Mouse (Mus musculus) 416B (cell line): Measurements from ENCODE around the gene Cgrrf1.

ENCODE experiments used
- DNase-seq: peaks from one replicate; pipeline ENCODE4 v3.0.0; 2011; ENCODE audit warnings: low read depth

Gene Cgrrf1

GRCm38 (mm10) chr14:46823996-46824395 is 7.9 kb upstream of the Cgrrf1 start:
- no peak for DNase-seq

GRCm38 (mm10) chr14:46827430-46827829 is 4.5 kb upstream of the Cgrrf1 start:
- DNase-seq, result no peak

DNA sequence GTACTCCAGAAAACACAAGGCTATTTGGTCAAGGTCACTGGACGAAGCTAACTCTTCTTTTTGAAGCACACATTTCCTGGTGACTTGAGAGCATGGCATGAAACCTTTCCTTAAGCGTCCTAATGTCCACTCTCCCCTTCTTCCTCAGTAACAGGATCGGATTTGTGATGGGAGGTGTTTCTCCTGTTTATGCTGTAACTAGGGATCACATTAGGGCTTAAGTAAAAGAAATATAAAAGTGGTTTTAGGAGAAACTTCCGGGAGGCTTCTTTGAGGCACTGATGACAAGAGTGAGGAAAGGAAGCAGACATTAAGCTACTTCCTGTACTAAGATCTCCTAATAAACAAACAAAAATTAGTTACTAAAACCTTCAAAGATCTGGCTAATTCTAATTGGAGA is 630 bp upstream of the Cgrrf1 start:
- DNase-seq, result peak; percentile 63

DNA sequence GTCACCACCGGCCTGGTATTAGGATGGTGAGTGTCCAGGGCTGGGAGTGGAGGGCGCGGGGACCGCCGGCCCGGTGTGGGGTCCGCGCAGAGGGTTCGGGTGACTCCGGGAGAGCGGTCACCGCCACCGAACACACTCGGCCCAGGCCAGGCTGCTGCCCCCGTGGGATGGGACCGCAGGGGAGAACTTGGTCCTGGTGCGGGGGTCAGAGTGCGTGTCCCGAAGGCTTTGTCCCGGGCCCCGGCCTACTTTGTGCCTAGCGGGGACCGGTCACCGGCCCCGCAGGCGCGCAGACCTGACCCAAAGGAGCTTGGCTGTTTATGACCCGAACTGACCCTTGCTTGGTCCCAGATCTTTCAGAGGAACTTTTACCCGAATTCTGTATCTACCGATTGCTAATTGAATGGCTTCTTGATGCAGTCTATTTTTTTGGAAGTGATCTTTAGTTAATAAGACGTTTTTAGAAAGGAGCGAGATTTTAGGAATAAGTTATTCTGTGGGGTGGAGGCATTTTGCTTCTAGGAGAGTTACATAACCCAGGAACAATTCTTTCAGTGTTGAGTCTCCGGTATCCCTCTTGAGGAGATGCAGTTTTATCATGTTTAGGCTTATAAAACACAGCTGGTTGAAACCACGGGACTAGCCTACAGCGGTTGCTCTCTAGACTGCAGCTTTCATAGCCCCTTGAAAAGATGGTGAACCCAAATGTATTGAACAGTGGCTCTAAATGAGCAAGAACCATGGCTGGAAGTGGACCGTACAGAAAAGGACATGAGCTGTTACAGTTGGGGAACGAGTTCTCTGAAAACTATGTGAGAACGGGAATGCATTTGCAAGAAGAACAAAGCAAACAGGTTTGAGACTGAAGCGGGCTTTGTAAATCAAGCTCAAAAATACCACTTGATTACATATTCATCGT is 688 bp downstream of the Cgrrf1 start:
- DNase-seq, result peak; percentile 45

GRCm38 (mm10) chr14:46839326-46839725 is 7.4 kb downstream of the Cgrrf1 start:
- DNase-seq, result no peak

GRCm38 (mm10) chr14:46845706-46846105 is 13.8 kb downstream of the Cgrrf1 start:
- peak; percentile 24 for DNase-seq

- no peak for DNase-seq
Measured at GRCm38 (mm10) chr14:46848063-46848590, 16.2 kb downstream of the Cgrrf1 start.

DNA sequence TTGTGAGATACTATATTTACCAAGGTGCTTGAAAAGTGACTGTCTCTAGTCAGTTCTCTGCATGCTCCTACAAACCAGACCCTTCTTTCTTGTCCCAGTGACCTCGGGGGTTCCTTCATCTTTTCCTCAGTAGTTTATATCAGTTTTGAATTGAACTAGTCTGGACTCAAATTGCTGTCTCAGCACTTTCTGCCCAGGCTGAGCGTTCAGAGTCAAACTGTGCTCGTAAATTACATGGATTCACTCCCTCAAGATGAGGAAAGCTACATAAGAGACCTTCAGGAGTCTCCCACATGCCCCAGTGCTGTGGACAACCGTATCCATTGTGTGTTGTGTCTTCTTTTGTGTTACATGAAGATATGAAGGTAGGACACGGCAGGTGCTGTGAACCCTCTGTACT is 16.8 kb downstream of the Cgrrf1 start:
- no peak for DNase-seq

- DNase-seq, result no peak
Measured at GRCm38 (mm10) chr14:46849769-46850168, 17.8 kb downstream of the Cgrrf1 start.

DNA sequence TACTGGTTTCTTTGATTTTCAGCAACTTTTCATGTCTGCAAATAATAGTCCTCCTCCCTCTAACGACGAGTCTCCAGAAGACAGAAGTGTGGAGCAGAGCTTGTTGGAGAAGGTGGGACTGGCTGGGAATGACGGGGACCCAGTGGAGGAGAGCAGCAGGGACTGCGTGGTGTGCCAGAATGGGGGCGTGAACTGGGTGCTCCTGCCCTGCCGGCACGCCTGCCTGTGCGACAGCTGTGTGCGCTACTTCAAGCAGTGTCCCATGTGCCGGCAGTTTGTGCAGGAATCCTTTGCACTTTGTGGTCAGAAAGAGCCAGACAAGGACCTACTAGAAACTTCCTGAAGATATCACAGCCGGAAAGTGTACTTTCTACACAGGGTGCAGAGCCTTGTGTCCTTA is 21.8 kb downstream of the Cgrrf1 start:
- DNase-seq, result no peak

GRCm38 (mm10) chr14:46862922-46863321 is 31.0 kb downstream of the Cgrrf1 start:
- no peak for DNase-seq

GRCm38 (mm10) chr14:46880935-46881334 is 49.0 kb downstream of the Cgrrf1 start:
- DNase-seq, result peak; percentile 75

DNA sequence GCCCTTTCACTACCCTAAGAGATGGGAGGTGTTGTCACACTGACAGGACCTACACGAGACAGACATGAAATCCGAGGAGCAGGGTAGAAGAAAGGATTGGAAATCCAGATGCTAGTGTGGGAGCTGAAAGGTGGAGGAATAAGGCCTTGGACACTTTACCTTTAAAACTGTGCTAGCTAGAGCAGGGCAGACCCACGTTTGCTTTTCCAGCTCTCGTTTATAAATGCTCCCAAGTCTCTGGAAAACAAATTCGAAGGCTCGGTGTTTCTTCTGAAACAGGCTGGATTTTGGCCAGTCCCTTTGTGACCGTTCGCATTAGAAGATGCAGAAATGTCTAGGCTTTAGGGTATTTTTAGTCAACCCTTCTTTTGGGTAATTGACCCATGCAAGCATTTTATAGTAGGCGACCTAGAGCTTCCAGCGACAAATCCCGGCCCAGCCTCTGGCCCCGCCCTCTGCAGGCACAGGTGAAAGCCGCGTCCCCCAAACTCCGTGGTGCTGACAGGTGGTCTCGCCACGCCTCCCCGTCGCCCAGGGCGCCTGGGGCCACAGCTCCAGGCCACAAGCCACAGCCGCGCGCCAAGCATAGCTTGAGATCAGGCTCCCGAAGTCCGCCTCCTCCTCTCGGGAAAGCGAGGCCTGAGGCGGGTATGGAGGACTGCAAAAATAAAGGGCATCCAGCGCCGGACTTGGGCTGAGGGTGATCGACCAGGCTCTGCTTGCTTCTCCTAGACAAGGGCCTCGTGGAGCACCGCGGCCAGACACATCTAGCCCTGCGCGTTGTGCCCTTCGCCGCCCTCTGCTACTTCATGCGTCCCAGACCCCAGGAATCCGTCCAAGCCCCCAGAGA is 49.9 kb downstream of the Cgrrf1 start:
- no peak for DNase-seq

GRCm38 (mm10) chr14:46882431-46883067 is 50.6 kb downstream of the Cgrrf1 start, which contains the start of gene Samd4:
Gene Samd4 (plus strand): TSS chr14:46882854.
- no peak for DNase-seq

- no peak for DNase-seq
Measured at GRCm38 (mm10) chr14:46883068-46883870, 51.3 kb downstream of the Cgrrf1 start.

- DNase-seq, result no peak
Measured at GRCm38 (mm10) chr14:46883871-46884441, 52.0 kb downstream of the Cgrrf1 start.

DNA sequence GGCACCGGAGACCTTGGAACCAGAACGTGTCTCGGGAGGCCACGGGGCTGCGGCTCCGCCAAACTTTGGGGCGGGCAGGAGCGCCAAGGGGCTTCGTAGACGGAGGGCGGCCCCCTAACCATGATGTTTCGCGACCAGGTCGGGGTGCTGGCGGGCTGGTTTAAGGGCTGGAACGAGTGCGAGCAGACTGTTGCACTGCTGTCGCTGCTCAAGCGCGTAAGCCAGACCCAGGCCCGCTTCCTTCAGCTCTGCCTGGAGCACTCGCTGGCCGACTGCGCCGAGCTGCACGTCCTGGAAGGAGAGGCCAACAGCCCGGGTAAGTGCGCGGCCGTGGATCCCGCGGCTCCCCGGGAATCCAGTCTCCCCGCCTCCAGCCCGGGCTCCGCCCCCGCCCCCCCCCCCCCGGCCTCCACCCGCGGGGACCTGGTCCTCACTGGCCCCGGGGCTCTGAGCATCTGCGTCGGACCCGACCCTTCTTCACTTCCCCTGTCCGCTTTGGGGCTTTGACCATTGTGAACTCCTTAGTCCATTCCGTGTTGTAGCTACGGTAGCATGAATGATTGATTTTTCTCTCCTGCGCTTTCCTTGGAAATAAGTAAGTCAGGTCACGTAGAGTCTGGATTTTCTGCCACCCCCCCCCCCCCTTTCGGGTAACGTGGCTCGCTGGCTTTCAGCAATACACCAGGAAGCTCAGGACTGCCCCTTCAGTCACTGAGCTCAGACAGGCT is 52.9 kb downstream of the Cgrrf1 start:
- DNase-seq, result no peak

GRCm38 (mm10) chr14:46885429-46885755 is 53.5 kb downstream of the Cgrrf1 start:
- no peak for DNase-seq

DNA sequence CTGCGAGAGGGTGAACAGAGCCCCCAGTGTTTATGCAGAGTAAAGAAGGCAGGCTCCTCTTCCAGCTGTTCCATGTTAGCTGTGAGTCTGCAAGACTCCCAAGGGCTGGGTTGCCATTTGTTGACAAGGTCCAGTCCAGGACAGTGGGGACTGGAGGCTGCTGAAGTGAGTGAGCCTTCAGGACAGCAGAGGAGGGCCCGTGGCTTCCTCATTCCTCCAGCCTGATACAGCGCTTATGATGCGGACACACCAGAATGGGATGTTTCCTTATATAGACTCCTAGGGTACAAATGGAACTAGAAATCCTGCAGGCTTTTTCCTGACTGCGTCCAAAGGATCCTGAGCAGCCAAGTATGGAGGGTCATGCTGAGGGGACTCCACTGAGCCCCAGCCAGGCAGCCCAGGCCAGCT is 54.0 kb downstream of the Cgrrf1 start:
- DNase-seq, result no peak

GRCm38 (mm10) chr14:46889096-46889495 is 57.2 kb downstream of the Cgrrf1 start:
- no peak for DNase-seq
